17 mouse cellular contexts compared by ENCODE assay signal in genomic region chr11:85850758-85851157, GRCm38 (mm10). TPM values are rescaled to one million over a fixed set of nuclear protein-coding genes. Genes with fewer than 3 reads are reported as not detected.
A peak's percentile ranks its signal among the peaks of the same experiment; 100 is the strongest.
DNase-seq lines count a peak whose midpoint lies in the region; ATAC-seq and TF ChIP-seq lines count a peak whose summit lies in the region.
"Had no signal": no experiment of that assay in that cellular context is flagged by ENCODE, and none has a peak within 500 bp of the region (broad histone marks: within the 10 kb centered on the region; RNA-seq: fewer than 3 reads in every experiment).

No protein-coding gene starts in this region.

- 46% methylated on average over 6 of the region's 6 CpGs for WGBS in forebrain, postnatal 0 days
- 40% methylated on average over 6 of the region's 6 CpGs for WGBS in forebrain, embryonic 10.5 days

- TF ChIP-seq CTCF in forebrain, postnatal 0 days (IDR thresholded peaks at IDR 0.05; ENCODE audit: low read depth) = peak; percentile 39; the same call in 1 of the 2 replicates
- peak; percentile 42 for TF ChIP-seq CTCF in bone marrow macrophage, adult 2 months (IDR thresholded peaks at IDR 0.05; ENCODE audit: low read depth, low read length)

- no peak overlapping the region for H3K4me2 ChIP-seq in forebrain, postnatal 0 days (ENCODE audit: low read depth)
- H3K4me2 ChIP-seq: heart, embryonic 11.5 days; neural tube, embryonic 13.5 days had no signal

- H3K9ac ChIP-seq in forebrain, postnatal 0 days = no peak overlapping the region
- H3K9ac ChIP-seq: neural tube, embryonic 13.5 days had no signal

- no peaks in the 10 kb centered on the region for H3K4me1 ChIP-seq in forebrain, postnatal 0 days (ENCODE audit: insufficient read depth)
- H3K4me1 ChIP-seq in forebrain, embryonic 10.5 days = peaks cover 21% of the 10 kb centered on the region
- H3K4me1 ChIP-seq in bone marrow macrophage, adult 2 months (ENCODE audit: control insufficient read depth, insufficient read depth, low read length) = no peaks in the 10 kb centered on the region
- H3K4me1 ChIP-seq: neural tube, embryonic 13.5 days had no signal

- no peak for DNase-seq in forebrain, postnatal 0 days
- DNase-seq in forebrain, embryonic 10.5 days (ENCODE audit: extremely low spot score, low spot score) = no peak
- DNase-seq in layer of hippocampus, postnatal 10 days (ENCODE audit: low spot score in 2 of 2) = peak; percentile 8 to 16
- DNase-seq in layer of hippocampus, adult 9-10 months (ENCODE audit: low spot score) = no peak
- DNase-seq in A20 (ENCODE audit: low read depth, low spot score) = peak; percentile 49
- DNase-seq in layer of hippocampus, postnatal 25 days (ENCODE audit: extremely low spot score in 1 of 2, low spot score in 1 of 2) = no peak
- no peak for DNase-seq in T-cell, adult 2 months (ENCODE audit: low spot score)
- DNase-seq: cerebellum, postnatal 36 days; kidney, adult 11 months; thymus, postnatal 36 days had no signal

- no peak overlapping the region for H3K4me3 ChIP-seq in forebrain, postnatal 0 days (ENCODE audit: low read depth, low read length)
- no peak overlapping the region for H3K4me3 ChIP-seq in forebrain, embryonic 10.5 days
- no peak overlapping the region for H3K4me3 ChIP-seq in bone marrow macrophage, adult 2 months (ENCODE audit: insufficient read depth, low read length)
- H3K4me3 ChIP-seq: megakaryocyte, embryonic 14.5 days; neural tube, embryonic 13.5 days had no signal

- no peak for TF ChIP-seq POLR2A in bone marrow macrophage, adult 2 months (IDR thresholded peaks at IDR 0.05; ENCODE audit: borderline replicate concordance, low read depth, low read length)

- no peaks in the 10 kb centered on the region for H3K36me3 ChIP-seq in forebrain, postnatal 0 days (ENCODE audit: insufficient read depth)
- no peaks in the 10 kb centered on the region for H3K36me3 ChIP-seq in forebrain, embryonic 10.5 days (replicated peaks)
- H3K36me3 ChIP-seq: neural tube, embryonic 13.5 days had no signal

- H3K9me3 ChIP-seq in forebrain, postnatal 0 days (ENCODE audit: low read length) = no peaks in the 10 kb centered on the region
- H3K9me3 ChIP-seq in forebrain, embryonic 10.5 days = no peaks in the 10 kb centered on the region
- H3K9me3 ChIP-seq: neural tube, embryonic 13.5 days had no signal

- no peak overlapping the region for H3K27ac ChIP-seq in forebrain, postnatal 0 days (ENCODE audit: low read depth, low read length)
- H3K27ac ChIP-seq in forebrain, embryonic 10.5 days = no peak overlapping the region
- no peak overlapping the region for H3K27ac ChIP-seq in bone marrow macrophage, adult 2 months (ENCODE audit: insufficient read depth, low read depth, low read length)
- H3K27ac ChIP-seq: neural tube, embryonic 13.5 days had no signal

- no peak for ATAC-seq in forebrain, postnatal 0 days

- peaks cover 14% of the 10 kb centered on the region for H3K27me3 ChIP-seq in forebrain, postnatal 0 days (ENCODE audit: insufficient read depth, low read length)
- peaks cover 52% of the 10 kb centered on the region for H3K27me3 ChIP-seq in forebrain, embryonic 10.5 days (ENCODE audit: poor library complexity, severe bottlenecking)

RNA-seq across cellular contexts. Expression of gene Gm11444, which starts 0.6 kb away (rescaled TPM):
- total RNA-seq in forebrain, postnatal 0 days (2014; rRNA removed) = not detected in 2 replicates
- not detected in 2 replicates for polyA plus RNA-seq in forebrain, postnatal 0 days (2015; fragmentation: Nextera tagmentation; extraction: Ambion mirVana)
- not detected in 2 replicates for polyA plus RNA-seq in forebrain, embryonic 10.5 days (2016; fragmentation: Nextera tagmentation; extraction: Ambion mirVana)
- total RNA-seq in layer of hippocampus, postnatal 10 days (2021) = not detected
- not detected in 2 replicates for polyA plus RNA-seq in bone marrow macrophage, adult 2 months (2012; ENCODE audit: insufficient read depth, insufficient read length, missing spikeins)
- not detected for total RNA-seq in layer of hippocampus, postnatal 25 days (2021)
- total RNA-seq: left cerebral cortex, postnatal 25 days had no signal
- polyA plus RNA-seq: forebrain, embryonic 11.5 days; heart, embryonic 11.5 days; neural tube, embryonic 13.5 days; spleen, adult 2 months had no signal

RNA-seq across cellular contexts. Expression of gene Tbx2, which starts 18.4 kb away (rescaled TPM):
- total RNA-seq in forebrain, postnatal 0 days (2014; rRNA removed) = 1.9 and 5.1 TPM in 2 replicates
- polyA plus RNA-seq in forebrain, postnatal 0 days (2015; fragmentation: Nextera tagmentation; extraction: Ambion mirVana) = 0.42 and 0.44 TPM in 2 replicates
- polyA plus RNA-seq in forebrain, embryonic 10.5 days (2016; fragmentation: Nextera tagmentation; extraction: Ambion mirVana) = 2.5 and 3.2 TPM in 2 replicates
- total RNA-seq in layer of hippocampus, postnatal 10 days (2021) = 1 to 10 TPM; 3.0 to 3.9 TPM
- 0.20 TPM in 1 of 2 replicates, not detected in the other for polyA plus RNA-seq in bone marrow macrophage, adult 2 months (2012; ENCODE audit: insufficient read depth, insufficient read length, missing spikeins)
- total RNA-seq in layer of hippocampus, postnatal 25 days (2021) = 1 to 10 TPM; 1.7 to 3.0 TPM

RNA-seq across cellular contexts. Expression of gene Tbx4, which starts 35.5 kb away (rescaled TPM):
- total RNA-seq in forebrain, postnatal 0 days (2014; rRNA removed) = 0.15 and 0.33 TPM in 2 replicates
- polyA plus RNA-seq in forebrain, postnatal 0 days (2015; fragmentation: Nextera tagmentation; extraction: Ambion mirVana) = 0.19 TPM in 2 replicates
- polyA plus RNA-seq in forebrain, embryonic 10.5 days (2016; fragmentation: Nextera tagmentation; extraction: Ambion mirVana) = 0.25 and 0.30 TPM in 2 replicates
- under 1 TPM; 0.54 to 0.69 TPM for total RNA-seq in layer of hippocampus, postnatal 10 days (2021)
- polyA plus RNA-seq in bone marrow macrophage, adult 2 months (2012; ENCODE audit: insufficient read depth, insufficient read length, missing spikeins) = not detected in 2 replicates
- under 1 TPM; 0.32 to 0.35 TPM for total RNA-seq in layer of hippocampus, postnatal 25 days (2021)

Comparison
In these comparisons a context has a peak if more than half of its experiments do, and no peak if none do; other contexts are left out.
1. DNase-seq: peak in layer of hippocampus, postnatal 10 days (2 of 2) and A20 (single experiment); none in forebrain, postnatal 0 days (single experiment), forebrain, embryonic 10.5 days (single experiment), layer of hippocampus, adult 9-10 months (single experiment), layer of hippocampus, postnatal 25 days (0 of 2) and T-cell, adult 2 months (single experiment).